Mouse (Mus musculus): ENCODE measurements around the gene Calm4. TPM values are rescaled to one million over a fixed set of nuclear protein-coding genes. Genes with fewer than 3 reads are reported as not detected.
"Not testable (repeated sequence)": the region's sequence is repeated elsewhere in the genome, so short reads cannot be mapped to it uniquely, and the experiment has no call there.

Calm4 gene
- polyA plus RNA-seq, 1 experiment = not detected

DNA sequence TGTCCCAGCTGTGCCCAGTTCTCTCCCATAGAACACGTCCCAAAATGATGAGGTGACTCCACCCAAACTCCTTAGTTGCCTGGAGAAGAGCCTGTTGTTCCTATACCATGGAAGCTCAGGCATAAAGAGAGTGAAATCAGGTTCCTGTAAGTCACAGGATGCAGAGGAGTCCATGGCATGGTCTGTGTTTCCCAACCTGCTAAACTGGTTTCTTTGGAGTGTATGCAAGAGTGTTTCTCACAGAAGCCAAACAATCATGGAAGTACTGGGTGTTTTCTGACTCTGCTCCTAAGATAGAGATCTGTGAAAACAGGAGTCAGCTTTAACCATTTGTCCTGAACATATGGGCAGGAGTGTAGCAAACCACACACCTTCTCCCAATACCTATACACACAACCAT, 5.6 kb upstream of the Calm4 start:
- H3K4me1 ChIP-seq (ENCODE audit: control insufficient read depth, insufficient read depth, insufficient read length, low read length) = no peaks in the 10 kb centered on the region
- H3K4me3 ChIP-seq (ENCODE audit: insufficient read depth, low read depth, low read length) = no peak overlapping the region
- no peak overlapping the region for H3K27ac ChIP-seq (replicated peaks; ENCODE audit: low read depth, low read length)

DNA sequence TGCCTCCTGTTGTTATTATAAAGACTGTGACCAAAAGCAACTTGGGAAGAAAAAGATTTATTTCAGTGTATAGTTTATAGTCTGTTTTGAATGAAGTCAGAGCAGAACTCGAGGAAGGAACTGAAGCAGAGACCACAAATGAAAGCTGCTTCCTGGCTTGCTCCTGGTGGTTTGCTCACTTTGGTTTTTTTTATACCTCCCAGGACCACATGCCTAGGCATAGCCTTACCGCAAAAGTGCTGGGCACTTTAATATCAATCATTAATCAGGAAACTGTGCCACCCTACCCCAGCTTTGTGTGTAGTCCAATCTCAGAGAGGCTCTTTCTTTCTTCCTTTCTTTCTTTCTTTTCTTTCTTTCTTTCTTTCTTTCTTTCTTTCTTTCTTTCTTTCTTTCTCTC, 5.1 kb upstream of the Calm4 start:
- Histone ChIP-seq H3K27ac (replicated peaks; ENCODE audit: low read depth, low read length) (no peak overlapping the region), H3K4me3 (ENCODE audit: insufficient read depth, low read depth, low read length) (no peak overlapping the region), H3K4me1 (ENCODE audit: control insufficient read depth, insufficient read depth, insufficient read length, low read length) (no peaks in the 10 kb centered on the region)

DNA sequence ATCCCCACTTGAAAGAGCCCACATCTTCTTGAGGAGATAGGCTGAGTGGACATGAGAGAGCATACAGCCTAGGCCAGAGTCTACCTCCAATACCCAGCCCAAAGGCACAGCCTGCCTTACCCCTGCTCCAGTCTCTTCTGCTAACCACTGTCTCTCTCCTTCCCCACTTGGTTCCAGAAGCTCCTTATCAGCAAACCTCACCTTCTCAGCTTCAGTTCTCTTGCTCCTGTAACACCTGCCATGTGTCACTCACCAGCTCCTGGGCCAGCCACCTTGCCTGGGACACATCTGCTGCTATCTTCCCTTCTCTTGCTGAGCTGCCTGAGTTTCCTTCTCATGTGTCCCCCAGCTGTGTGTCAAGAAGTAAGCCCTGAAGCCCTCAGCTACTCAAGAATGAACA, 3.9 kb upstream of the Calm4 start:
- H3K27ac ChIP-seq (replicated peaks; ENCODE audit: low read depth, low read length); H3K4me1 ChIP-seq (ENCODE audit: control insufficient read depth, insufficient read depth, insufficient read length, low read length); H3K4me3 ChIP-seq (ENCODE audit: insufficient read depth, low read depth, low read length): not testable (repeated sequence)

DNA sequence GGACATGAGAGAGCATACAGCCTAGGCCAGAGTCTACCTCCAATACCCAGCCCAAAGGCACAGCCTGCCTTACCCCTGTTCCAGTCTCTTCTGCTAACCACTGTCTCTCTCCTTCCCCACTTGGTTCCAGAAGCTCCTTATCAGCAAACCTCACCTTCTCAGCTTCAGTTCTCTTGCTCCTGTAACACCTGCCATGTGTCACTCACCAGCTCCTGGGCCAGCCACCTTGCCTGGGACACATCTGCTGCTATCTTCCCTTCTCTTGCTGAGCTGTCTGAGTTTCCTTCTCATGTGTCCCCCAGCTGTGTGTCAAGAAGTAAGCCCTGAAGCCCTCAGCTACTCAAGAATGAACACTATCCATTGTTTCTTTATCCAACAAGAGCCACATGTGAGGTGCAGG, 3.1 kb downstream of the Calm4 start:
- H3K4me1 ChIP-seq (ENCODE audit: control insufficient read depth, insufficient read depth, insufficient read length, low read length); H3K27ac ChIP-seq (replicated peaks; ENCODE audit: low read depth, low read length): not testable (repeated sequence)

DNA sequence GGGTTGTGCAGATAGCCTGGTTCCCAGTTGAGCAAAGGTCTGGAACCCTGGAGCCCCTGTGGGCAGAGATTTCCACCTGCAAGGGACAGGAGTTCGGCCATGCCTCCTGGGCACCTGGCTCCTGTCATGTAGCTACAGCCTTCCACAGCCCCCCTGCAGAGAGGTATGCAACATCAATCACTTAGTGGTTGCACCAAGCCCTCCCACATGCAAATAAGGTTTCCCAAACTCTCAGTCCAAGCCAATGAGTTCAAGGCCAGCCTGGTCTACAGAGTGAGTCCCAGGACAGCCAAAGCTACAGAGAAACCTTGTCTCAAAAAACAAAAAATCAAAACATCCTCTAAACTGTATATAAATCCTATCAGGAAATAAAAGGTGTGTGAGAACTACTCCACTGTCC, 12.8 kb downstream of the Calm4 start:
- Histone ChIP-seq H3K4me3 (ENCODE audit: insufficient read depth, low read depth, low read length) (no peak overlapping the region), H3K4me1 (ENCODE audit: control insufficient read depth, insufficient read depth, insufficient read length, low read length) (no peaks in the 10 kb centered on the region), H3K27ac (replicated peaks; ENCODE audit: low read depth, low read length) (no peak overlapping the region)

More for the DNA sequence above, 3.1 kb downstream of the Calm4 start:
- not testable (repeated sequence) for H3K4me3 ChIP-seq (ENCODE audit: insufficient read depth, low read depth, low read length)

DNA sequence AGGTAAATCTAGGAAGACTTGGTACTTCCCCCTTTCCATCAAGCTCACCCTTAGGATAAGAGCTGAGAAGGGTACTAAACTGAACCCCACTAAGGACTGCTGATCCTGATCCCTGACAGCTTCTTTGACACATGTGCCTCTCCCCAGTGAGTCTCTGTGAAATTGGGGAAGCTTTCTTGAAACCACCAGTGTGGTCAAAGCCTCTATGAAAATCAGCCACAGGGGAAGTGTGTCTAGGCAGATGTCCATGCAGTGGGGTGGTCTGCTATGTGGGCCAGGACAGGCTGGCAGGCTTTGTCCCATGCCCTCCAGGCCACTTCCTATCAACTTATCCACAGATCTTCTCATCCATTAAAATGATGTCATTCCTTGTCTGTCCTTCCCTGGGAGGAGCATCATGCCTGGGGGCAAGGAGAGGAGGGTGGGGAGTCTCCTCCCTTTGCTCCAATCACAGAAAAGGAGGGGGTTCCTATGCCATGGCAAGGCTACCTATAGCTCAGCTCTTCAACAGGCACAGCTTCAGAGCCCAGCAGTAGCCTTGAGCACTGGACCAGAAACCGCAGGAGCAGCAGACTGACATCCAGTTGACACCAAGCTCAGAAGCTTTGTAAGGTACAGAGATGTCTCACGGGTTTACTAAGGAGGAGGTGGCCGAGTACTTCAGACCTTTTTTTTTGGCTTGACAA, 16.2 kb downstream of the Calm4 start, which contains the start of gene Calm5:
Gene Calm5, plus strand, starts transcription at position 526 of the 686 bp plus-strand sequence.
- not testable (repeated sequence) for H3K4me3 ChIP-seq (ENCODE audit: insufficient read depth, low read depth, low read length); H3K27ac ChIP-seq (replicated peaks; ENCODE audit: low read depth, low read length); H3K4me1 ChIP-seq (ENCODE audit: control insufficient read depth, insufficient read depth, insufficient read length, low read length)

DNA sequence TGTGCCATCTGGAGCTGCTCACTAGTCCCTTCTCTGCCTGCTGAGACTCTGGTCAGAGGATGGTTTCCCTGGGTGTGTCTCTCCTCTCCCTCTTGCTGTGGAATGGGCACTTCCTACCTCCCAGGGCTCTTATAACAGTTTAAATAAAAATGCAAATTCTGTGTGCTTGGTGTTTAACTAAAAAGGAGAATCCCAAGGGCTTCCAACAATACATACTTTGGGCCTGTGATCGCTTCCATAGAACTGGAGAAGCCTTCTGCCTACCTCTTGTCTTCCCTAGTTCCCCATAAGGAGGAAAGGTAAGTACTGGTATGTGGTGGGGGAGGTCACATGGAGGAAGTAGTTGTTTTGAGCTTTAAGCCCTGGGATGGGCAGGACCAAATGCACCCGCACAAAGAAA, 17.3 kb downstream of the Calm4 start:
- Histone ChIP-seq H3K27ac (replicated peaks; ENCODE audit: low read depth, low read length) (no peak overlapping the region), H3K4me1 (ENCODE audit: control insufficient read depth, insufficient read depth, insufficient read length, low read length) (no peaks in the 10 kb centered on the region), H3K4me3 (ENCODE audit: insufficient read depth, low read depth, low read length) (no peak overlapping the region)

DNA sequence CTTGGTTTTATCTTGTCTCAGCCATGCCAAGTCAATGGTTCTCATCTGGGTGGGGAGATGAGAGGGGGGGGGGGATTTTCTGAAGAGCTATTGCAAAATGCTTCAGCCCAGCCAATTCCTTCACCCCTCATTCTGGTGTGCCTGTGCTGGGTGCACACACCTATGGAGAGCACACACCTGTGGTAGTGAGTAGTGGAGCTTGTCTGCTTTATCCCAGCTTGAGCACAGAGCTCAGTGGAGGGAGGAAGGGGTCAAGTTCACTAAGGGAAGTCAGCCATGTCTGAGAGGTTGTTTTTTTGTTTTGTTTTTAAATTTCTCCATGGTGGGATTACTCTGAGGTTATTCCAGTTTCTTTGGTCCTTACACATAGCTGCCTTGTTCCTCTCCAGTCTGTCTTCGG, 18.7 kb downstream of the Calm4 start:
- Histone ChIP-seq H3K4me3 (ENCODE audit: insufficient read depth, low read depth, low read length) (no peak overlapping the region), H3K27ac (replicated peaks; ENCODE audit: low read depth, low read length) (no peak overlapping the region), H3K4me1 (ENCODE audit: control insufficient read depth, insufficient read depth, insufficient read length, low read length) (no peaks in the 10 kb centered on the region)

DNA sequence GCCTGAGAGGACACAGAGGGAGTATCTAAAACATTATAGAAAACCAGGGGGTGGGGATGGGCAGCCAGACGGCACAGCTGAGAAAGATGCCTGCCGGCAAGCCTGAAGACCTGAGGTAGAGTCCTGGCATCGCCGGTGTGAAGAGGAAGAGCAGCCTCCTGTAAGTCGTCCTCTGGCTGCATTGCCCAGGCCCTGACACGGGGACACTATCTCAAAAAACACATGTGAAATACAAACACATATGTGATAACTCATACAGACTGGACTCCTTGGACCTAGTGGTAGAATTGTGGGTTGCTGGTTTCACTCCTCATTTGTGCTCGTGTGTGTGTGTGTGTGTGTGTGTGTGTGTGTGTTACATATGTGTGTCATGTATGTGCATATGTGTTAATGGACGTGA, 23.7 kb downstream of the Calm4 start:
- no peaks in the 10 kb centered on the region for H3K4me1 ChIP-seq (ENCODE audit: control insufficient read depth, insufficient read depth, insufficient read length, low read length)
- no peak overlapping the region for H3K27ac ChIP-seq (replicated peaks; ENCODE audit: low read depth, low read length)
- H3K4me3 ChIP-seq (ENCODE audit: insufficient read depth, low read depth, low read length) = no peak overlapping the region

DNA sequence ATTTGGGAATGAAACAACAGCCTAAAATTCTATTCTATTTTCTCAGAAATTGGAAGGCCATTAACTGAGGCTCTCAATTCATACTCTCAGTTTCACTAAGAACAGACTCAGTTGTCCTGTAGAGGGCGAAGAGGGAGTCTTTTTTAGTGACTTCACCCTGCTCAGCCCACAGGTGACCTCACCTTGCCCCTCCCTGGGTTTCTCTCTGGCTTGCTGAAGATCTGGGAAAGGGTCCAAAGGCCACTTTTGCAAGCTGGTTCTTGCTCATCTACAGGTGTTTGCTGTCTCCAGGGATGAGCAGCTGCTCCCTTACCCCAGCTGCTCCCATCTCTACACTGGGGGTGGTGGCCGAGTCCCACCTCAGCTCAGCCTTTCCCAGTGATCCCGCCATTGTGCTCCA, 24.8 kb downstream of the Calm4 start:
- H3K4me1 ChIP-seq (ENCODE audit: control insufficient read depth, insufficient read depth, insufficient read length, low read length) = no peaks in the 10 kb centered on the region
- H3K4me3 ChIP-seq (ENCODE audit: insufficient read depth, low read depth, low read length) = no peak overlapping the region
- H3K27ac ChIP-seq (replicated peaks; ENCODE audit: low read depth, low read length) = no peak overlapping the region

DNA sequence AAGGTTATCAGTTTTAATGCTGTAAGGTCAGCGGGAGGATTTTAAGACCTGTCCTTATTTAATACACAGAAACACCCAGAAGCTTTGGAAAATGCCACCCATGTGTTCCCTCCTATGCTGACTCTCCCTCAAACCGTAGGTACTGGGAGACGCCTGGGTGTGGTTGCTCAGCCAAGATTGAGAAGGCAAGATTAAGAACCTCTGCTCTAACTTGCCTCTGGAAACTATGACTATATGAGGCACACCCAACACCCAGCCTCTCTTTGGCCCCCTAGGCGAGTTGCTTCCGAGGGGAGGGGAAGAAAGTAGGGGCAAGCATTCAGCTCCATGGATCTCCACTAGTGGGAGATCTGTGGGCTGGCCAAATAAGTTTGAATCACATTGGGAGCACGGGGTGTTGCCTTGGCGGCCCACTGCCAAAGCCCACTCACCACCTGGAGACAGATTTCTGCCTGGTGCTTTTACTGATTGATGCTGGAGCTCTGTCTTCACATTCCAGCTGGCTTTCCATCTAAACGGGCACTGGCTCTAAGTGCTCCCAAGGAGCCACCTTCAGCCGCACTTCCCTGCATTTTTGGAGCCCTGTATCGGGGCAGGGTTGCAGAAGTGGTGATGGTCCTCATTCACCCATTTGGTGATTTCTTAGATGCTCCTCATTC, 25.5 kb downstream of the Calm4 start:
- H3K4me1 ChIP-seq (ENCODE audit: control insufficient read depth, insufficient read depth, insufficient read length, low read length) = no peaks in the 10 kb centered on the region
- H3K27ac ChIP-seq (replicated peaks; ENCODE audit: low read depth, low read length) = no peak overlapping the region
- H3K4me3 ChIP-seq (ENCODE audit: insufficient read depth, low read depth, low read length) = no peak overlapping the region

DNA sequence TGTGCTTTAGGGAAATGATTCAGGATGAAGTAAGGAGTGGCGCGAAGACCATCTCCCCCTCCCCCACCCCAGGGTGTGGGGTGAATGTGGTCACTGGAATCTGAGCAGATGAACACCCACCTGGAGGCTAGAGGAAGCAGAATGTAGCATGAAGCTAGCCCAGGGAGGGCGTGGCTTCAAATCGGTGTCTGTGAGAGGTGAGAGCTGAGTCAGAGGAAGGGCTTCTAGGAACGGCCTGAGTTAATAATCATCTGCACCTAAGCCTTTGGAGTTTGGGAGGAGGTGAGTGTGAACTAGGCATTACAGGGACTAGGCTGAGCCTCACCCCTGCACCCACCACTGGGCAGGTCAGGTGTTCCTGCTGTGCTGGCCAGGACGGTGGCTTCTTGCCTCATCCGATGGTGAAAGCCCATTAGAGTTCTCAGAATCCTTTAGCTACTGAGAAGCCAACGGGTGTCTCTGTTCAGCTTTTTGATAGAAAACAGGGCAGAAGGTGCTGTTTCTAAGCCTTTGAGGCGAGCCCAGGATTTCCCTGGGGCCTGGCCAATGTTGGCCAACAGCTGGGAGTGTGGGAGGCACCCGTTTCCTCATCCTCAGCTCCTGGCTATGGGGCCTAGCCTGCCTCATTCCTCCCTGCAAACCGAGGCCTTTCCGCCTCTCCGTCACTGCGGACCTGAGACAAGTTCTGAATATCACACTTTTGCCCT, 28.2 kb downstream of the Calm4 start:
- no peaks in the 10 kb centered on the region for H3K4me1 ChIP-seq (ENCODE audit: control insufficient read depth, insufficient read depth, insufficient read length, low read length)
- no peak overlapping the region for H3K27ac ChIP-seq (replicated peaks; ENCODE audit: low read depth, low read length)
- H3K4me3 ChIP-seq (ENCODE audit: insufficient read depth, low read depth, low read length) = no peak overlapping the region

DNA sequence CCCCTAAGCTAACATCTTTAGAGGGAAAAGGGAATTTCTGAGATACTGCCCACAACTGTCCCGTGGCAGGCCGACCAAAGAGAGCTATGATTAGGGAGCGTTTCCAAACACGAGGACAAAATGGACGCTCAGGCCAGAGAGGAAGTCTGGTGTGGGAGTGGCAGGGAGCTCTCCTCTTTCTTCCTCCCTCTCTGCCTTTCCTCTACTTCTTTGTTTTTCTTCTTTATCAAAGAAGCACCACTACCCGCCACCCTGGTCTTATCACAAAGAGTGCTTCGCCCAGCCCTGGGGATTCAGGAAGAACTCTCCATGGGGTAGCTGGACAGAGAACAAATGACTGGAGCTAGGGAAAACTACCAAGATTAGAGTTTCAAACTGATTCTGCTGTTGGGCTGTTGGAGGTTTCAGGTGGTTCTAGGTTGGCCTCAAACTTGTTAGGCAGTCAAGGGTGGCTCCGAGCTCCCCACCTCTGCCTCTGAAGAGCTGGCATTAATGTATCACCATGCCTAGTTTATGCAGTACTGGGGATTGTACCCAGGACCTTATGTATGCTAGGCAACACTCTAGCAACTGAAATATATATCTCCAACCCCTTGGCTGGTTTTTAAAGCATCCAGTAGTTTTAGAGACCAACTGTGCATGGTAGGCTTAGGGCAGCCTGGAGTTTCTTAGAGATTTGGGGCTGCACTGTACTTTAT, 28.9 kb downstream of the Calm4 start:
- Histone ChIP-seq H3K4me1 (ENCODE audit: control insufficient read depth, insufficient read depth, insufficient read length, low read length) (no peaks in the 10 kb centered on the region), H3K4me3 (ENCODE audit: insufficient read depth, low read depth, low read length) (no peak overlapping the region), H3K27ac (replicated peaks; ENCODE audit: low read depth, low read length) (no peak overlapping the region)

DNA sequence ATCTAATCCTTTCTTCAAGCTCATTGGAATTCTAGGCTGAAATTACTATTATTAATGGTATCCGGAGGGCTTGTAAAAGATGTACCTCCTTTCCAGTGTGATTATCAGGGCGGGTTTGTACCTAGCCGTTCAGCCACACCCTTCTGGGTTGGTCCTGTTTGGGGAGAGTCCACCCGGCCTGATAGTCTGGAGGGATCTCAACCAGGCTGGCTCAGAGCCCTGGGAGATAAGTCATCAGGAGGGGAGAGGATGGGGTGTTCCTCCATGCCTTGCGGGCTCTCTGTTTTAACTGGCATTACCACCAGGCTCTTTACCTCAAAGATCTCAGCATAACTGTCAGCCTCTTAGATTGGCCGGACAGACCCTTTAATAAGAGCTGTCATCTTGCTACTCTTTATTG, 29.6 kb downstream of the Calm4 start:
- no peak overlapping the region for H3K27ac ChIP-seq (replicated peaks; ENCODE audit: low read depth, low read length)
- no peak overlapping the region for H3K4me3 ChIP-seq (ENCODE audit: insufficient read depth, low read depth, low read length)
- no peaks in the 10 kb centered on the region for H3K4me1 ChIP-seq (ENCODE audit: control insufficient read depth, insufficient read depth, insufficient read length, low read length)

DNA sequence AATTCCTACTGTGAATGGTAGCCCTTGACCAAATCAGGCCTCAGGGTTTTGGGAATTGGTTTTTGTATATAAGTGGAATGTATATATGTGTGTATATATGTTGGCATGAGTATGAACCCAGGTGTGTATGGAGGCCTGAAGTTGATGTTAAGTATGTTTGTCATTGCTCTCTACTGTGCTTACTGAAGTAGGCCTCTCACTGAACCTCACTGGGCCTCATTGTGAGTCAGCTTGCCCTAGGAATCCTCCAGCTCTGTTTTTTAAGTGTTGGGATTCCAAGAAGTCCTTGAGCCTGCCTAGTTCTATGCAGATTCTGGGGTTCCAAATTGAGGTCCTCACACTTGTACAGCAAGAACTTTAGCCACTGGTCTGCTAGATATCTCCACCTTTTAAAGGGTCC, 32.3 kb downstream of the Calm4 start:
- H3K27ac ChIP-seq (replicated peaks; ENCODE audit: low read depth, low read length) = no peak overlapping the region
- H3K4me1 ChIP-seq (ENCODE audit: control insufficient read depth, insufficient read depth, insufficient read length, low read length) = no peaks in the 10 kb centered on the region
- H3K4me3 ChIP-seq (ENCODE audit: insufficient read depth, low read depth, low read length) = no peak overlapping the region
